Mouse (Mus musculus) E14TG2a.4 (cell line): ENCODE measurements at regions not wholly inside any gene's neighbourhood (a gene's known extent, or its start where the extent isn't known, plus 50 kb on each side); places are given as distances from the start of the nearest gene placed in this dataset.

Source experiments
- CTCF ChIP-seq: conservative IDR thresholded peaks from 2 replicates; pipeline ENCODE4 v1.5.1; 2014; ENCODE audit warnings: low read length
- POU5F1 ChIP-seq: IDR thresholded peaks from 2 replicates; pipeline ENCODE4 v1.6.1; 2014; ENCODE audit warnings: low read length, borderline replicate concordance

- no peak for TF ChIP-seq CTCF
- TF ChIP-seq POU5F1 = no peak
Measured at GRCm38 (mm10) chr1:78004376-78004775, 192.6 kb downstream of the Pax3 start.
